16 mouse cellular contexts compared by ENCODE assay signal in genomic region chr7:71467436-71468127, GRCm38 (mm10).
DNase-seq lines count a peak whose midpoint lies in the region; ATAC-seq lines count a peak whose summit lies in the region.
"Had no signal": no experiment of that assay in that cellular context is flagged by ENCODE, and none has a peak within 500 bp of the region (broad histone marks: within the 10 kb centered on the region; RNA-seq: fewer than 3 reads in every experiment).

No protein-coding gene starts in this region.

- 81% methylated on average over 9 of the region's 9 CpGs for WGBS in midbrain, embryonic 11.5 days
- WGBS in midbrain, embryonic 16.5 days: 75% methylated on average over 9 of the region's 9 CpGs
- WGBS in forebrain, embryonic 12.5 days: 79% methylated on average over 9 of the region's 9 CpGs

- H3K27ac ChIP-seq in midbrain, embryonic 11.5 days (ENCODE audit: low read depth, low read length): no peak overlapping the region
- H3K27ac ChIP-seq in midbrain, embryonic 16.5 days (ENCODE audit: low read length): no peak overlapping the region
- no peak overlapping the region for H3K27ac ChIP-seq in forebrain, embryonic 12.5 days
- H3K27ac ChIP-seq: limb, embryonic 12.5 days; midbrain, embryonic 12.5 days had no signal

- no peak overlapping the region for H3K9ac ChIP-seq in midbrain, embryonic 11.5 days (ENCODE audit: low read length)
- no peak overlapping the region for H3K9ac ChIP-seq in midbrain, embryonic 16.5 days (ENCODE audit: low read depth, low read length)
- no peak overlapping the region for H3K9ac ChIP-seq in forebrain, embryonic 12.5 days
- H3K9ac ChIP-seq: limb, embryonic 12.5 days; midbrain, embryonic 12.5 days had no signal

- no peak for ATAC-seq in midbrain, embryonic 11.5 days (ENCODE audit: low FRiP score)
- ATAC-seq in midbrain, embryonic 16.5 days: no peak
- ATAC-seq in forebrain, embryonic 12.5 days (ENCODE audit: low FRiP score): no peak
- ATAC-seq: forebrain, embryonic 14.5 days; inflammation-experienced regulatory T-cells, adult 6 months had no signal

- no peak overlapping the region for H3K4me3 ChIP-seq in midbrain, embryonic 11.5 days (ENCODE audit: low read depth, low read length)
- H3K4me3 ChIP-seq in midbrain, embryonic 16.5 days (ENCODE audit: low read depth, low read length): no peak overlapping the region
- H3K4me3 ChIP-seq in forebrain, embryonic 12.5 days (replicated peaks): no peak overlapping the region
- H3K4me3 ChIP-seq: limb, embryonic 12.5 days; midbrain, embryonic 12.5 days had no signal

- peak; percentile 65 for DNase-seq in midbrain, embryonic 11.5 days (ENCODE audit: low spot score, missing footprints)
- peak; percentile 17 to 50 for DNase-seq in kidney, adult 8-10 months
- DNase-seq in kidney, postnatal 36 days: peak; percentile 45 to 62
- DNase-seq in lung, postnatal 4 days: peak; percentile 37 to 65
- no peak for DNase-seq in gastrocnemius, adult 18-20 months (ENCODE audit: low spot score)
- DNase-seq: cerebellum, postnatal 14 days; gastrocnemius, postnatal 36 days; layer of hippocampus, postnatal 36 days; right cerebral cortex, adult 18-20 months; thymus, postnatal 4 days had no signal

- no peak overlapping the region for H3K4me2 ChIP-seq in midbrain, embryonic 11.5 days
- H3K4me2 ChIP-seq in midbrain, embryonic 16.5 days (ENCODE audit: low read length): no peak overlapping the region
- H3K4me2 ChIP-seq in forebrain, embryonic 12.5 days: no peak overlapping the region
- H3K4me2 ChIP-seq: limb, embryonic 12.5 days; midbrain, embryonic 12.5 days had no signal

- no peaks in the 10 kb centered on the region for H3K4me1 ChIP-seq in midbrain, embryonic 11.5 days (ENCODE audit: control insufficient read depth, insufficient read depth, low read length)
- no peaks in the 10 kb centered on the region for H3K4me1 ChIP-seq in midbrain, embryonic 16.5 days (ENCODE audit: control insufficient read depth, insufficient read depth, low read length)
- H3K4me1 ChIP-seq in forebrain, embryonic 12.5 days: no peaks in the 10 kb centered on the region; the same call in 1 of the 2 replicates

- no peaks in the 10 kb centered on the region for H3K36me3 ChIP-seq in midbrain, embryonic 11.5 days (ENCODE audit: control insufficient read depth, insufficient read depth, low read length)
- no peaks in the 10 kb centered on the region for H3K36me3 ChIP-seq in midbrain, embryonic 16.5 days (ENCODE audit: control insufficient read depth, insufficient read depth, low read length)
- H3K36me3 ChIP-seq in forebrain, embryonic 12.5 days (replicated peaks): no peaks in the 10 kb centered on the region
- H3K36me3 ChIP-seq: limb, embryonic 12.5 days; midbrain, embryonic 12.5 days had no signal

- H3K27me3 ChIP-seq in midbrain, embryonic 11.5 days (ENCODE audit: control insufficient read depth, insufficient read depth, low read length): no peaks in the 10 kb centered on the region
- no peaks in the 10 kb centered on the region for H3K27me3 ChIP-seq in midbrain, embryonic 16.5 days (ENCODE audit: control insufficient read depth, insufficient read depth, low read depth, low read length)
- H3K27me3 ChIP-seq in forebrain, embryonic 12.5 days: no peaks in the 10 kb centered on the region
- H3K27me3 ChIP-seq: limb, embryonic 12.5 days; midbrain, embryonic 12.5 days had no signal

- no peaks in the 10 kb centered on the region for H3K9me3 ChIP-seq in midbrain, embryonic 11.5 days (ENCODE audit: control insufficient read depth, low read length)
- no peaks in the 10 kb centered on the region for H3K9me3 ChIP-seq in midbrain, embryonic 16.5 days (replicated peaks; ENCODE audit: control insufficient read depth, low read length, poor library complexity, severe bottlenecking)
- no peaks in the 10 kb centered on the region for H3K9me3 ChIP-seq in forebrain, embryonic 12.5 days
- H3K9me3 ChIP-seq: limb, embryonic 12.5 days; midbrain, embryonic 12.5 days had no signal
